Mouse (Mus musculus): ENCODE measurements around the gene Hist1h3f.

DNA sequence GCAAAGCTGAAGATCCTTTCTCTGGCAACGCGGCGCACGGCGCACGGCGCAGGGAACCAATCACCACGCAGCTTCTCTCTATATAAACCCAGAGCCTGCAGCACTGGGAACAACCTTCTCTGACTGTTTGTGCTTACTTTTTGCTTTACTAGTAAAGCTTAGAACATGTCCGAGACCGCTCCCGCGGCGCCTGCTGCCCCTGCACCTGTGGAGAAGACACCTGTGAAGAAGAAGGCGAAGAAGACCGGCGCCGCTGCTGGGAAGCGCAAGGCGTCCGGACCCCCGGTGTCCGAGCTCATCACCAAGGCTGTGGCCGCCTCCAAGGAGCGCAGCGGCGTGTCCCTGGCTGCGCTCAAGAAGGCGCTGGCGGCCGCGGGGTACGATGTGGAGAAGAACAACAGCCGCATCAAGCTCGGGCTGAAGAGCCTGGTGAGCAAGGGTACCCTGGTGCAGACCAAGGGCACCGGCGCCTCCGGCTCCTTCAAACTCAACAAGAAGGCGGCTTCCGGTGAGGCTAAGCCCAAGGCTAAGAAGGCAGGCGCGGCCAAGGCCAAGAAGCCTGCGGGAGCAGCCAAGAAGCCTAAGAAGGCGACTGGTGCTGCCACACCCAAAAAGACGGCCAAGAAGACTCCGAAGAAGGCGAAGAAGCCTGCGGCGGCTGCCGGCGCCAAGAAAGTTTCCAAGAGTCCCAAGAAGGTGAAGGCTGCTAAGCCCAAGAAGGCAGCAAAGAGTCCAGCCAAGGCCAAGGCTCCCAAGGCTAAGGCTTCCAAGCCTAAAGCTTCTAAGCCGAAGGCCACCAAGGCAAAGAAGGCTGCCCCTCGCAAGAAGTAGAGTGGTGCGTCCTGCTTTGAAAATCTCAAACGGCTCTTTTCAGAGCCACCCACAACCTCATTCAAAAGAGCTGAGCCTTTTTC lies 11.3 kb downstream of the Hist1h3f start:
- no peak for TF ChIP-seq CTCF (IDR thresholded peaks at IDR 0.05; ENCODE audit: low read depth)
- no peak for TF ChIP-seq EP300 (IDR thresholded peaks at IDR 0.05; ENCODE audit: low read depth)
